Mouse (Mus musculus): ENCODE measurements at regions not wholly inside any gene's neighbourhood (a gene's known extent, or its start where the extent isn't known, plus 50 kb on each side); places are given as distances from the start of the nearest gene placed in this dataset.
A peak's percentile ranks its signal among the peaks of the same experiment; 100 is the strongest.
"Not testable (repeated sequence)": the region's sequence is repeated elsewhere in the genome, so short reads cannot be mapped to it uniquely, and the experiment has no call there.

DNA sequence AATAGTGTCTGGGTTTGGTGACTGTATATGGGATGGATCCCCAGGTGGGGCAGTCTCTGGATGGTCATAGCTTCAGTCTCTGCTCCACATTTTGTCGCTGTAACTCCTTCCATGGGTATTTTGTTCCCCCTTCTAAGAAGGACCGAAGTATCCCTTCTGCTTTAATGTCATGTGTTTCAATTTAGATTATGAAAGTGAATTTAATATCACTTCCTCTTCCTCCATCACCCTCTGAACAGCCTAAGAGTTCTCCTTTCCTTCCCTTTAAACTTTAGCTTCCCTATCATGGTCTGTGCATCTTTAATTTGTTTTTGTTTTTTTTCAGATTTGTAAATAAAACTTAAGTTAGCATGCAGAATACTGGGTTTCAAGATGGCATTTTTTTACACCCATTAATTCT is 211.0 kb upstream of the Phyhipl start:
- no peak for DNase-seq (ENCODE audit: low spot score)

DNA sequence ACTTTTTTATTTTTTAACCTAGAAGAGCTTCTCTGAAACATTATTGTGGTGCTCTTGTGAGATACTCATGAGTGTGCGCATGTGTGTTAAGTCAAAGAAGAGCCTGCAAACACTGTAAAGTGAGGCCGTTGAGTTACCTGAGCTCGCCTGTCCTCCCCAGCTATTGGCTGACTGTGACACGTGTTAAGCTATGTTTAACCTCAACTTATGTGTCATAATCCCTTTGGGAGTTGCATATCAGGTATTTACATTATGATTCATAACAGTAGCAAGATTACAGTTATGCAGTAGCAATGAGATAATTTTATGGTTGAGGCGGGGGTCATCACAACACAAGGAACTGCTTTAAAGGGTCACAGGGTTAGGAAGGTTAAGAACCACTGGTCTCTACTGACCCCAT is 208.9 kb upstream of the Phyhipl start:
- DNase-seq (ENCODE audit: low spot score): no peak

DNA sequence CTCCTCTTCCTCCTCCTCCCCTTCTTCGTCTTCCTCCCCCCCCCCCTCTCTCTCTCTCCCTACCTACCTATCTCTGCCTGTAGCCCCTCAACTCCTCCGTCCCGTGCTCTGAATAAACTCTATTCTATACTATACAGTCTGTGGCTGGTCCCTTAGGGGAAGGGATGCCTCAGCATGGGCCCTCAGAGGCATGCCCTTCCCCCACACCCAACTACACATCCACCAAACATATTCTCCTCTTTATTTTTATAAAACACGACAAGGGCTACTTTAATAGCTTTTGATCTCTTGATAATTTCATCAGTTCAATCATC is 206.2 kb upstream of the Phyhipl start:
- DNase-seq (ENCODE audit: low spot score): no peak

GRCm38 (mm10) chr10:70861131-70862021 is 205.6 kb upstream of the Phyhipl start:
- DNase-seq (ENCODE audit: low spot score): no peak

GRCm38 (mm10) chr10:70857155-70857820 is 201.5 kb upstream of the Phyhipl start:
- DNase-seq (ENCODE audit: low spot score): no peak

DNA sequence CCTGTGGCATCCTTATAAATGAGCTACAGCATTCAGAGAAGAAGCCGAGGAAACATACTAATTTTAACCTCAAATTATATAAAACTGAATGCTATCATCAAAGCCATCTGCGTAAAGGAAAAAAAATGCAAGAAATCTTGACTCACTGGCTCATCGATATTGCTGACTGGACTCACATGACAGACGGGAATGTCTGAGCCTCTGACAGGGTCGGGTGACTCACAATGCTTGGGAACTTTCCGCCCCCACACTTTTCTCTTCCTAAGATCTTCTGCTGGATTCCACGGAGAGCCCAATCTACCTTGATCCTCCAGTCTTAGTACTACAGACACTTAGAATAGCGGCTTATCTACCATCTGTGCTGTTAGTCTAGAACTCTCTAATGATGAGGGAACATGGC is 200.2 kb upstream of the Phyhipl start:
- DNase-seq (ENCODE audit: low spot score): no peak

DNA sequence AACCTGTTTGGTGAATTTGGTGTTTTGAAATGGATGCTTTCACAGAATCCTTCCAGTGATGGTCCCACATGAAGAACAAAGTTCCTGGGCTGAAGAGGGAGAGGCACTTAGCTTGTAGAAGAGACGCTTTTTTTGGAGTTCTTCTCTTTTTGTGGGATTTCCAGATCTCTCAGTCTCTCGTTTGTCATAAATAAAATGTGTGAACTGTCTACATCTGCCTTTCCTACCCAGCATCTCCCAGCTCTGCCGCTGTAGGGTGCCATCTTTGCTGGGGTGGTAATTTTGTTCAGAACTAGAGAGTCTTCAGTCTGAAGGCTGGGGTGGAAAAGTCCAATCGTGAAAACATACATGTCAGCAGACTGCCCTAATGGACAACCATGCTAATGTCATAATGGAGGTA is 197.8 kb upstream of the Phyhipl start:
- no peak for DNase-seq (ENCODE audit: low spot score)

DNA sequence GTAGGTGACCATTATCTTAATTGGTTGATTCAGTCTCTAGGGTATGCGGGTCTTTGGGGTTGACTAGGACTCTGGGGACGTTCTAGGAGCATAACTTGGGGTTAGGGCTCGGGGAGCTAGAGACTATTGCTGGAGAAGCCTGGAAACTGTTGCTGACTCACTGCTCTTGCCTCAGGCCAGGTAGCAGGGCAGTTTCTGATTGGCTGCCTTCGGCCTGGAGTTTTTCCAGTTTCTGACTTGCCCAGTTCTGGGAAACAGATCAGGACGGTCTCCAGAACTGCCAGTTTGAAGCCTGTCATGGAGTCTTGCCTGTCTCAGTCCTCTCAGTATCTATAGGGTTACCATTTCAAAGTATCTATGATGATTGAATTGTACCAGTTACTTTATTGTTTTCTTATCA is 192.4 kb upstream of the Phyhipl start:
- no peak for DNase-seq (ENCODE audit: low spot score)

DNA sequence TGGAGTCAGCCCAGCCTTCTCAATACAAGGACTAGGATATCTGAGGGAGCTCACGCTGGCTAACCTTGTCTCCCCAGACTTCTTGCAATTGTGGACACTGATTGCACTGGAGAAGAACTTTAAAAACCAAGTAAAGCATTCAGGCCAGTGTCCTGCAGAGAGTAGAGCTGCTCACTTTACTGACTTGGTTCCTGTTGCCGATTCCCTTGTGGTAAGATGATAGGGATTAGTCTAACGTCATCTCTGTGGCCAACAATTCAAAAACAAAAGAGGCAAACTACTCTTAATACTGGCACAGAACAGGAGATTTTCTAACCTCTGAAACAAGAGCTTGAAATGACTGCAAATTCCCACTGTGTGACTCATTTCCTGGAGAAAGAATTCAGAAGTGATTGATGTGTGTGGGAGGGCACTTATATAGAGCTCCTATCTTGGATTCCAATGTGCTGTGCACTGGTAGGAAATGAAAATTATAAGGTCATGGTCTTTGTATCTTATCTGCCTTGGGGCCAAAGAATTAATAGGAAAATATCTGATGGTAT is 191.6 kb upstream of the Phyhipl start:
- DNase-seq (ENCODE audit: low spot score): no peak

- DNase-seq (ENCODE audit: low spot score): no peak
These were observed 190.8 kb upstream of the Phyhipl start for GRCm38 (mm10) chr10:70846281-70847168.

- no peak for DNase-seq (ENCODE audit: low spot score)
These were observed 188.1 kb upstream of the Phyhipl start for GRCm38 (mm10) chr10:70843848-70844247.

- DNase-seq (ENCODE audit: low spot score): no peak
These were observed 186.5 kb upstream of the Phyhipl start for GRCm38 (mm10) chr10:70842176-70842838.

GRCm38 (mm10) chr10:70841179-70841578 is 185.4 kb upstream of the Phyhipl start:
- DNase-seq (ENCODE audit: low spot score): not testable (repeated sequence)

DNA sequence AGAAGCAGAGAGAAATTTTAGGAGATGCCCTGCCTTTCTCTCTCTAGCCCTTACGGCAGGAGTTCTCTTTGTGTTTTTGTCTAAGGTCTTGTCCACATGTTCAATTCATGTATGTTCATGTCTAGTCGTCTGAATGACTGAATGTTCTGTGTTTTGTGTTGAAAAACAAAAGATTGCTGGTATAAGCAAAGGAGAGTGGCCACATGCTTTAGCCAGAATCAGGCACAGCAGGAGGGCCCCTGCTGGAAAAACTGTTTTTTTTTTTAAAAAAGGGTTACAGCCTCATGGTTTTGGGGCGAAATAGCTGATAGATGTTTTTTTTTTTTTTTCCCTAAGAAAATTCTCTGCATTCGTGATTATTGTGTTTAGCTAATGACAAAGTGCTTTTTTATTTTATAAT is 182.4 kb upstream of the Phyhipl start:
- DNase-seq (ENCODE audit: low spot score): no peak

GRCm38 (mm10) chr10:70837326-70837725 is 181.6 kb upstream of the Phyhipl start:
- no peak for DNase-seq (ENCODE audit: low spot score)

- DNase-seq (ENCODE audit: low spot score): no peak
These were observed 176.9 kb upstream of the Phyhipl start for GRCm38 (mm10) chr10:70832616-70833015.

GRCm38 (mm10) chr10:70828217-70828616 is 172.5 kb upstream of the Phyhipl start:
- DNase-seq (ENCODE audit: low spot score): no peak

DNA sequence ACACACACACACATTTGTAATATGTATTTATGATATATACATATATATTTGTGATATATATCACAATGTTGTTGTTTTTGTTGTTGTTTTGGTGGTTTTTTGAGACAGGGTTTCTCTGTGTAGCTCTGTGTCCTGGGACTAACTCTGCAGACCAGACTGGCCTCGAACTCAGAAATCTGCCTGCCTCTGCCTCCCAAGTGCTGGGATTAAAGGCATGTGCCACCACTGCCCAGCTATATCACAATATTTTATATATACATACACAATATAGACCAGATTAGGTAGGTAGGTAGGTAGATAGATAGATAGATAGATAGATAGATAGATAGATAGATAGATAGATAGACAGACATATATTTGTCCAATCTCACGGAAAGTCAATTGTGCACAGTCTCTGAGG is 171.8 kb upstream of the Phyhipl start:
- DNase-seq (ENCODE audit: low spot score): not testable (repeated sequence)

GRCm38 (mm10) chr10:70826706-70827105 is 170.9 kb upstream of the Phyhipl start:
- no peak for DNase-seq (ENCODE audit: low spot score)

GRCm38 (mm10) chr10:70825451-70825850 is 169.7 kb upstream of the Phyhipl start:
- DNase-seq (ENCODE audit: low spot score): no peak

GRCm38 (mm10) chr10:70824461-70824860 is 168.7 kb upstream of the Phyhipl start:
- DNase-seq (ENCODE audit: low spot score): peak; percentile 67

Measured in heart, adult 8-10 months (tissue).